Mouse (Mus musculus): ENCODE measurements around the gene Ccdc124.

DNA sequence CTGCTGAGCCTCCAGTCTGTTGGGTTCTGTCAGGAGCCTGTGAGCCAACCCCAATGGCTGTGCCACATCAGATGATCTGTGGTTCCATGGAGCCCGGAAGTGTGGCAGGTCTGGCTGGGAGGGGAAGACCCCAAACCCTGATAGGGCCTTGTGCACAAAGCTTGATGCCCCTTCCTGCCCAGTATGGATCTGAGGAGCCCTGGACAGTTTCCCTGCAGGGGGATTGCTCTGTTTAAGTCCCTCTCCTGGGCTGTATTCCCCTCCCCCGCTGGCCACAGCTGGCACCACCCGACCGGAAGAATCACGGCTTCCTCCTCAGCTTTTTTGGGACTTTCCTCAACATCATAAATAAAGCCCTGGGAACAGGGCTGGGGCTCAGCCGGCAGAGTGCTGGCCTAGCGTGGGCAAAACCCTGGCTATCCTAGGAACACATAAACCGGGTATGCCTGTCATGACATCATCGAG, 40.7 kb downstream of the Ccdc124 start:
- no peak for TF ChIP-seq POLR2A (IDR thresholded peaks at IDR 0.05; ENCODE audit: insufficient read depth, low read length)
- TF ChIP-seq CTCF (IDR thresholded peaks at IDR 0.05; ENCODE audit: low read depth, low read length) = no peak
- TF ChIP-seq EP300 (IDR thresholded peaks at IDR 0.05; ENCODE audit: insufficient read depth, low read depth, low read length) = no peak
